Mouse (Mus musculus): ENCODE data around the gene Abl2. TPM values are rescaled to one million over a fixed set of nuclear protein-coding genes. Genes with fewer than 3 reads are reported as not detected.
A peak's percentile ranks its signal among the peaks of the same experiment; 100 is the strongest.

Abl2 gene
- polyA plus RNA-seq, 1 experiment: 5.9 TPM

DNA sequence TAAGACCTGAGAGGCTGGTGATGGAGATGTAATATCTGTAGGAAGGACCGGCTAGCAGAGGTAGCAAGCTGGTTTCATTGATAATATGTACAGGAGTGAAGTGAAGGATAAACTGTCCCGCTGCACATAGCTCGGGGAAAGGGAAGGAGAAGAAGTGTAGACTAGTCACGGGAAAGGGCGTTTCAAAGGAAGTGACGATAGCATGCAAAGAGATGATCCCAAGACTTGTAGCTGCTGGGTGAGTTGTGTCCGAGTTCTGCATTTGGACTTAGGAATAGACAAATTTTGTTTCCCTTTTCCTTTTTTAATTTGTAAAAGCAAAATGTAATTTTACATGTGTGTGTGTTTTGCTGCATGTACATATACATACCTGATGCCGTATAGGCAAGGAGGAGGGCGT is 1.9 kb downstream of the Abl2 start:
- Histone ChIP-seq H3K36me3 (ENCODE audit: control insufficient read depth, insufficient read depth, low read length) (no peaks in the 10 kb centered on the region), H3K27ac (ENCODE audit: control insufficient read depth, insufficient read depth, low read depth, low read length) (no peak overlapping the region), H3K4me3 (ENCODE audit: control insufficient read depth, low read depth, low read length) (no peak overlapping the region), H3K4me1 (ENCODE audit: control insufficient read depth, insufficient read depth, low read length) (peaks cover 2% of the 10 kb centered on the region), H3K27me3 (ENCODE audit: control insufficient read depth, insufficient read depth, low read length) (no peaks in the 10 kb centered on the region)
- TF ChIP-seq POLR2A (IDR thresholded peaks at IDR 0.05; ENCODE audit: control insufficient read depth, low read depth, low read length): no peak
- TF ChIP-seq CTCF (IDR thresholded peaks at IDR 0.05; ENCODE audit: control insufficient read depth, insufficient read depth, insufficient replicate concordance, low read depth, low read length): no peak

DNA sequence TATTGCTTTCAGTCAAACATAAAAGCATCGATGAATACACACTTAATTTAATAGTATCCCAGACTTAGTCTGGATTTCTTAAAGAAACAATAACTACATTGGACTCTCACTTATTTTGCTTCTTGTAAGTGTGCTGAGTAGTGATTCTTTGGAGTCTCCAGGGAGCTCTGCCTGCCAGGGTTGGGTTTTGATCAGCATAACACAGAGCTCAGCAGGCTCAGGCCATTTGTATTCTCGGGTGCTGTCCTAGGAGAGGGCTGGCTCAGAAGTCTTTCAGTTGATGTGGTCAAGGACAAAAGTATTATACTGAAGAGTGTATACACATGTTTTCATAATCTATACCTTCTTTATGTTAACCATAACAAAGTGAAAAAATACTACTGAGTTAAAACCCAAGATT is 6.7 kb downstream of the Abl2 start:
- H3K36me3 ChIP-seq (ENCODE audit: control insufficient read depth, insufficient read depth, low read length): no peaks in the 10 kb centered on the region
- H3K4me3 ChIP-seq (ENCODE audit: control insufficient read depth, low read depth, low read length): no peak overlapping the region
- H3K27ac ChIP-seq (ENCODE audit: control insufficient read depth, insufficient read depth, low read depth, low read length): no peak overlapping the region
- H3K27me3 ChIP-seq (ENCODE audit: control insufficient read depth, insufficient read depth, low read length): no peaks in the 10 kb centered on the region
- TF ChIP-seq POLR2A (IDR thresholded peaks at IDR 0.05; ENCODE audit: control insufficient read depth, low read depth, low read length) (no peak), CTCF (IDR thresholded peaks at IDR 0.05; ENCODE audit: control insufficient read depth, insufficient read depth, insufficient replicate concordance, low read depth, low read length) (no peak)
- no peaks in the 10 kb centered on the region for H3K4me1 ChIP-seq (ENCODE audit: control insufficient read depth, insufficient read depth, low read length)

DNA sequence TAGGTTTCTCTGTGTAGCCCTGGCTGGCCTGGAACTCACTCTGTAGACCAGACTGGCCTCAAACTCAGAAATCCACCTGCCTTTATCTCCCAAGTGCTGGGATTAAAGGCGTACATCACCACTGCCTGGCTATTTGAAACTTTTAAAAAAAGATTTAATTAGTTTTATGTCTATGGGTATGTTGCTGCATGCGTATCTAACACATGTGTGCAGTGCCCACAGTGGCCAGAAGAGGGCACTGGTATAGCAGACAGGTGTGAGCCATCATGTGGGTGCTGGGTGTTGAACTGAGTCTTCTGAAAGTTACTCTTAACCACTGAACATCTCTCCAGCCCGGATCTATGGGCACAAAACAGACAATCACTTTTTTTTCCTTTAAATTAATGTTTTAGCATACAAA is 7.5 kb downstream of the Abl2 start:
- Histone ChIP-seq H3K36me3 (ENCODE audit: control insufficient read depth, insufficient read depth, low read length) (no peaks in the 10 kb centered on the region), H3K27ac (ENCODE audit: control insufficient read depth, insufficient read depth, low read depth, low read length) (no peak overlapping the region), H3K4me1 (ENCODE audit: control insufficient read depth, insufficient read depth, low read length) (no peaks in the 10 kb centered on the region), H3K4me3 (ENCODE audit: control insufficient read depth, low read depth, low read length) (no peak overlapping the region), H3K27me3 (ENCODE audit: control insufficient read depth, insufficient read depth, low read length) (no peaks in the 10 kb centered on the region)
- peak; percentile 68; the same call in 1 of the 2 replicates for TF ChIP-seq CTCF (IDR thresholded peaks at IDR 0.05; ENCODE audit: control insufficient read depth, insufficient read depth, insufficient replicate concordance, low read depth, low read length)
- TF ChIP-seq POLR2A (IDR thresholded peaks at IDR 0.05; ENCODE audit: control insufficient read depth, low read depth, low read length): no peak

DNA sequence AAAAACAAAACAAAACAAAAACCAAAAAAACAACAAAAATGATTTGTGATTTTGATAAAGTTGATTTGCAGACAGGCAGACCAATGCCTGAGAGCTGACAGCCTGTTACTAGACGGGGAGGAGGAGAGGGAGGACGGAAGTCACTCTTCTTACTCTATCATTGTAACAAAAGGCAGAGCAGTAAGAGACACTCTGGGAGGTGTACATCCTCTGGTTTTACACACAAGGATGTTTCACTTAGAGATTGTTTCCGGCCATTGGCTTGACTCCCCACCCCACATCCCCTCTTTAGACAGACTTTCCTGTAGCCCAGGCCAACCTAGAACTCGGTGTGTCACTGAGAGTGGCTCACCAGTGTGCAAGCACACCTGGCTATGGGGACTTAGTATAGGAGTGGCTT is 11.0 kb downstream of the Abl2 start:
- TF ChIP-seq POLR2A (IDR thresholded peaks at IDR 0.05; ENCODE audit: control insufficient read depth, low read depth, low read length) (no peak), CTCF (IDR thresholded peaks at IDR 0.05; ENCODE audit: control insufficient read depth, insufficient read depth, insufficient replicate concordance, low read depth, low read length) (no peak)
- H3K36me3 ChIP-seq (ENCODE audit: control insufficient read depth, insufficient read depth, low read length): no peaks in the 10 kb centered on the region
- no peaks in the 10 kb centered on the region for H3K4me1 ChIP-seq (ENCODE audit: control insufficient read depth, insufficient read depth, low read length)
- H3K27me3 ChIP-seq (ENCODE audit: control insufficient read depth, insufficient read depth, low read length): no peaks in the 10 kb centered on the region
- no peak overlapping the region for H3K4me3 ChIP-seq (ENCODE audit: control insufficient read depth, low read depth, low read length)
- H3K27ac ChIP-seq (ENCODE audit: control insufficient read depth, insufficient read depth, low read depth, low read length): no peak overlapping the region

DNA sequence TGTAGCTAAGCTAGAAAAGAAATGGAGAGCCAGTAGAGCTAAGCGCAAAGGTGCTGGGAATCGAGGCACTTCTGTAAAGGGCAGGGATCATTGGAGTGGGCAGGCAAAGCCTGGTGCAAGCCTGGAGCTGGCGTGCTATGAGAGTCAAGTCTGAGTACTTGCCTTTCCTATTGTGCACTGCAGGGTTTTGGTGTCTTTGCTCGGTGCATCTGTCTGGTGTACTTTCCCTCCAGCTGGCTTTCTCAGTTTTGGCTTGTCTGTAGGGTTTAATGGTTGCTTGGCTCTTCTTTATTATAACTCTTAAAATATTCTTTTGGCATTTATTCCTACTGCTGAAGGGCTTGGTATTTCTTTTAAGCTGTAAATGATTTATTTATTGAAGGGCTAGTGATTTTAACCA is 14.4 kb downstream of the Abl2 start:
- H3K27ac ChIP-seq (ENCODE audit: control insufficient read depth, insufficient read depth, low read depth, low read length): no peak overlapping the region
- H3K27me3 ChIP-seq (ENCODE audit: control insufficient read depth, insufficient read depth, low read length): no peaks in the 10 kb centered on the region
- TF ChIP-seq POLR2A (IDR thresholded peaks at IDR 0.05; ENCODE audit: control insufficient read depth, low read depth, low read length): no peak
- TF ChIP-seq CTCF (IDR thresholded peaks at IDR 0.05; ENCODE audit: control insufficient read depth, insufficient read depth, insufficient replicate concordance, low read depth, low read length): no peak
- no peaks in the 10 kb centered on the region for H3K36me3 ChIP-seq (ENCODE audit: control insufficient read depth, insufficient read depth, low read length)
- no peak overlapping the region for H3K4me3 ChIP-seq (ENCODE audit: control insufficient read depth, low read depth, low read length)
- H3K4me1 ChIP-seq (ENCODE audit: control insufficient read depth, insufficient read depth, low read length): no peaks in the 10 kb centered on the region

DNA sequence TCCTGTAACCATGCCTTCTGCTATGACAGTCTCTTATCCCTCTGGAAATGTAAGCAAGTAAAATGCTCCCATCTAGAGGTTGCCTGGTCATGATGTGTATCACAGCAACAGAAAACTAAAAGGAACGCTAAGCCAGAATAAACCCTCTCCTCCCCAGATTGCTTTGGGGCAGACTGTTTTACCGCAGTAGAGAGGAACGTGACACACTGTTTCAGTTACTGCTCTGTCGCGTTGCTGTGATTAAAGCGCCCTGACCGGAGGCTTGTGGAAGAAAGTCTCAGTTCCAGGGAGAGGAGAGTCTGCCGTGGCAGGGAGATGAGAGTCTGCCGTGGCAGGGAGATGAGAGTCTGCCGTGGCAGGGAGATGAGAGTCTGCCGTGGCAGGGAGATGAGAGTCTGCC is 22.6 kb downstream of the Abl2 start:
- no peak for TF ChIP-seq CTCF (IDR thresholded peaks at IDR 0.05; ENCODE audit: control insufficient read depth, insufficient read depth, insufficient replicate concordance, low read depth, low read length)
- no peak for TF ChIP-seq POLR2A (IDR thresholded peaks at IDR 0.05; ENCODE audit: control insufficient read depth, low read depth, low read length)
- H3K36me3 ChIP-seq (ENCODE audit: control insufficient read depth, insufficient read depth, low read length): no peaks in the 10 kb centered on the region
- H3K4me3 ChIP-seq (ENCODE audit: control insufficient read depth, low read depth, low read length): no peak overlapping the region
- H3K27me3 ChIP-seq (ENCODE audit: control insufficient read depth, insufficient read depth, low read length): no peaks in the 10 kb centered on the region
- no peaks in the 10 kb centered on the region for H3K4me1 ChIP-seq (ENCODE audit: control insufficient read depth, insufficient read depth, low read length)
- no peak overlapping the region for H3K27ac ChIP-seq (ENCODE audit: control insufficient read depth, insufficient read depth, low read depth, low read length)

DNA sequence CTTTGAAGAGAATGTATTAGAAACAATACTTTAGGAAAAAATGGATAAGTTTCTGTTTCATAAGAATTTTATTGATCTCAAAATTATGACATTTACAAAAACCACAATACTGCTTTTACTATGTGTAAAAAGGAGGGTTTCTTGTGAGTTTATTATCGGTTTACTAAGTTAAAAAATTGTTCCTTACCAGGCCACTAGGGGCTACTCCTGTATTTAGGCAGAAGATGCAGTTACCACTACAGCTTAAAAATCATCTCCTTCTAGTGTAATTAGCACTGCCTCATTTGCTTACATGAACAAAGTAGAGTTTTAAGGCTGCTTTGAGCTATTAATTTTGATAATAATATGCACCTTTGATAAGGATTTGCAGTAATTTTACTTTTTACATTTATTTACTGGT is 25.6 kb downstream of the Abl2 start:
- H3K4me1 ChIP-seq (ENCODE audit: control insufficient read depth, insufficient read depth, low read length): no peaks in the 10 kb centered on the region
- no peaks in the 10 kb centered on the region for H3K27me3 ChIP-seq (ENCODE audit: control insufficient read depth, insufficient read depth, low read length)
- no peak overlapping the region for H3K4me3 ChIP-seq (ENCODE audit: control insufficient read depth, low read depth, low read length)
- H3K27ac ChIP-seq (ENCODE audit: control insufficient read depth, insufficient read depth, low read depth, low read length): no peak overlapping the region
- H3K36me3 ChIP-seq (ENCODE audit: control insufficient read depth, insufficient read depth, low read length): no peaks in the 10 kb centered on the region
- TF ChIP-seq CTCF (IDR thresholded peaks at IDR 0.05; ENCODE audit: control insufficient read depth, insufficient read depth, insufficient replicate concordance, low read depth, low read length) (no peak), POLR2A (IDR thresholded peaks at IDR 0.05; ENCODE audit: control insufficient read depth, low read depth, low read length) (no peak)

DNA sequence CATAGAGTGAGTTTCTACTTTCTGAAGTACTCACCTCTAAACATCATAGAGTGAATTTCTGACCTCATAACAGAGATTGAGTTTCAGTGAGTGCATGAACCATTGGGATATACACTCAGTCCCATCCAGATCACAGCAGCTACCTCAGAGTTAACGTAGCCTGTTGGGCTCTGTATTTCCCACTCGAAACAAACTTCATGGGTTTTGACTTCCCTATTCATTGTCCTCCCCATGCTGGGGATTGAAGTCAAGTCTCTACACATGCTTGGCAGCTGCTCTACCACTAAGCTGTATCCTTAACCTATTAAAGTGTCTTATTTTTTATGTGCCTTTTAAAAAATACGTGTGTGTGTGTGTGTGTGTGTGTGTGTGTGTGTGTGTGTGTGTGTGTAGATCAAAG is 26.9 kb downstream of the Abl2 start:
- H3K27me3 ChIP-seq (ENCODE audit: control insufficient read depth, insufficient read depth, low read length): no peaks in the 10 kb centered on the region
- no peaks in the 10 kb centered on the region for H3K4me1 ChIP-seq (ENCODE audit: control insufficient read depth, insufficient read depth, low read length)
- H3K36me3 ChIP-seq (ENCODE audit: control insufficient read depth, insufficient read depth, low read length): no peaks in the 10 kb centered on the region
- H3K27ac ChIP-seq (ENCODE audit: control insufficient read depth, insufficient read depth, low read depth, low read length): no peak overlapping the region
- H3K4me3 ChIP-seq (ENCODE audit: control insufficient read depth, low read depth, low read length): no peak overlapping the region
- TF ChIP-seq POLR2A (IDR thresholded peaks at IDR 0.05; ENCODE audit: control insufficient read depth, low read depth, low read length) (no peak), CTCF (IDR thresholded peaks at IDR 0.05; ENCODE audit: control insufficient read depth, insufficient read depth, insufficient replicate concordance, low read depth, low read length) (no peak)
